Mouse (Mus musculus) cerebellum, postnatal 36 days (tissue): ENCODE results near the gene Slc27a5.
A peak's percentile ranks its signal among the peaks of the same experiment; 100 is the strongest.

Experiments used
- DNase-seq, 2 experiments: peaks; one replicate each; pipeline ENCODE4 v3.0.0; 2021 to 2022; ENCODE audit warnings: mixed read lengths in 2 of 2

The Slc27a5 gene

DNA sequence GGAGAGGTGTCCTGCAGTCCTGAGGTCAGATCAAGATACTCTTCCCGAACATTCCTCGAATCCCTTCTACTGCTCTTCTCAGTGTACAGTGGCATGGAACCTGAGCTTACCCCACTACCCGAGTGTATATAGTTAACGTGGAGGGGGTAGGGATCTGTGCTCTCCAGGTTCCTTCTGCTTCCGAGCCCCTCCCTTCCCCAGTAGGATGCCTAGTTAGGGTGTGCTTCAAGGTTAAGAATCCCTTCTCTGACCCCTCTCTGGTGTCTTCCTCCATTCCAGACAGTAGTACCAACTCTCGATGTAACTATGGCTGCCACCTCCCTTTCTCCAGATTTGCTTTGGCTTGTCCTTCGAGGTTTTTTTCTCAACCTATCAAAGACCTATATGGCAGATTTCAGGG, 17.7 kb downstream of the Slc27a5 start:
- no peak for DNase-seq

DNA sequence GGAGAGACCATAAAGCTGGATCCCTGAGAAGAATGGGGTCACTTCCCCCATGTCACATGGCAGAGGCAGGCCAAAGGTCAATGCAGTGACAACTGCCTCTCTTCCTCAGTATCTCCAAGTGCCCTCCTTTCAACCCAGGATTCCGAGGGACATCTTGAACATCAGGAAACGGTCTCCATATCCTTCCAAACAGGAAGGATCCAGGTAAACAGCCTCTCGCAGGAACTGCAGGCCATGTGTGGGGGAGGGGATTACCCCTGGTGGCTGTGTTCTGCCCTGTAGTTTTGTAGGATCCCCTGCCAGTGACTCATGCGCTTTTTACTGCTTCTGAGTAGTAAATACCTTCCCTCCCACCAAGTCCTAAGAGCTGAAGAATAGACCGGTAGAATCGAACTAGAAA, 18.2 kb downstream of the Slc27a5 start:
- DNase-seq = no peak

DNA sequence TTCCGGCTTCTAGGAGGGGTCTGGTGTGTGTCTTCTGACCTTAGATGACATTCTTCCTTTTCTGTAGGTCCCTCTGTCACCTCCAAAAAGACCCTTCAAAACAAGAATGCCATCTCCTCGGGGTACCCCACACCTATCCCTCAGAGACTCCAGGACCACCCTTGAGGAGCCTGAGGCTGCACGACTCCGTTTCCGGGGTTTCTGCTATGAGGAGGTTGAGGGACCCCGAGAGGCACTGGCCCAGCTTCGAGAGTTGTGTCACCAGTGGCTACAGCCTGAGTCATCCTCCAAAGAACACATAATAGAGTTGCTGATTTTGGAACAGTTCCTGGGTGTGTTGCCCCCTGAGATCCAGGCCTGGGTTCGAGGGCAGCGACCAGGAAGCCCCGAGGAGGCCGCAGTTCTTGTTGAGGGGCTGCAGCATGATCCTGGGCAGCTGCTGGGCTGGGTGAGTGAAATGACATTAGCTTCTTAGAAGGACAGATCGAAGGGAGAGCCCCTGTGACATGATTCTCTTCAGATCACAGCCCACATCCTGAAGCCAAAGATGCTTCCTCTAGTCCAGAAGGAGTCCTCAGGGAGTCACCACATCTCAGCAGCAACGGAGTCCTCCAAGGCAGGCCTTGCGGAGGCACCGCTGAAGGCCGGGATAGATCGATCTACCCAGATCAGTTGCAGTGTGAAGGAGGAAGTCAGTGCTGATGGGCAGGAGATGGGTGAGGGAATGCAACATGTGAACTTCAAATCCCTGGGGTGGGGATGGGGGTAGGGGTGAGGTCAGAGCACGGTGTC, 18.9 kb downstream of the Slc27a5 start:
- no peak for DNase-seq

DNA sequence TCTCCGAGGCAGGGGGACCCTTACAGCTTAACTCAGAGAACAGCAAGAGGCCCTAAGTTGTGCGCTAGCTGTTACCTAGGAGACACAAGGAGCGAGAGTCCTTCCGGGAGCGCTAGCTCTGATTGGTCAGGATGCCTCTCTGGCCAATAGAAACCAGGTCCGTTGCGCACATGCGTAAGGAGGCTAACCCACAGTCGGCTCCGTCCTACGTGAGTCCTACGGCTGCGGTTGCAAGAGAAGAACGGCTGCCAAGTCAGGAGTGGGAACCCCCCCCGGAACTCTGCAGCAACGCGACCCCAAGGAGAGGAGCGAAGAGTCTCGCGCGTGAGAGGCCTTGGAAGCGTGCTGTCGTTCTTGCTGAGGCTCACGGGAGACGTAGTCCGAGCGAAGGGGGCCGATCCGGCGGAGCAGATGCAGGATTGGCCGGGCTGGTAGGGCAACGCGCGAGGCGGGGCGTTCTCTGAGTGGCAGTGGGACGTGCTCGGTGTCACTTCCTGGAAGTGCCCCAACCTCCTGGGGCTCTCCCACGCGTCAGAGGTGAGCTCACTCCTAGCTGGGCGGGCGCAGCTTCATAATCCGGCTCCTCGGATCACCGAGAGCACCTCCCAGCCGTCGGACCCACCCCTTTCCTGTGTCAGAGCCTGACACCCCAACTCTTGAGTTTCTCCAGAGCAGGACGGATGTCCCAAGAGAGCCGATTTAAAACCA, 20.2 kb downstream of the Slc27a5 start, which contains the start of gene Zfp446:
TSS of gene Zfp446 (plus strand) at position 167 of the 708 bp plus-strand sequence.
- peak; percentile 99 for DNase-seq

DNA sequence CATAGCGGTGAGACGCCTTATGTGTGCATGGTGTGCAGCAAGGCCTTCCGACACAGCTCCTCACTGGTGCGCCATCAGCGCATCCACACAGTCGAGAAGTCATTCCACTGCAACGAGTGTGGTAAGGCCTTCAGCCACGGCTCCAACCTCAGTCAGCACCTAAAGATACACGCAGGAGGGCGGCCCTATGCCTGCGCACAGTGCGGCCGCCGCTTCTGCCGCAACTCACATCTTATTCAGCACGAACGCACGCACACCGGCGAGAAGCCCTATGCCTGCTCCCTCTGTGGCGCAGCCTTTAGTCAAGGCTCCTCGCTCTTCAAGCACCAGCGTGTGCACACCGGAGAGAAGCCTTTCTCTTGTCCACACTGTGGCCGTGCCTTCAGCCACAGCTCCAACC, 27.1 kb downstream of the Slc27a5 start:
- no peak for DNase-seq

DNA sequence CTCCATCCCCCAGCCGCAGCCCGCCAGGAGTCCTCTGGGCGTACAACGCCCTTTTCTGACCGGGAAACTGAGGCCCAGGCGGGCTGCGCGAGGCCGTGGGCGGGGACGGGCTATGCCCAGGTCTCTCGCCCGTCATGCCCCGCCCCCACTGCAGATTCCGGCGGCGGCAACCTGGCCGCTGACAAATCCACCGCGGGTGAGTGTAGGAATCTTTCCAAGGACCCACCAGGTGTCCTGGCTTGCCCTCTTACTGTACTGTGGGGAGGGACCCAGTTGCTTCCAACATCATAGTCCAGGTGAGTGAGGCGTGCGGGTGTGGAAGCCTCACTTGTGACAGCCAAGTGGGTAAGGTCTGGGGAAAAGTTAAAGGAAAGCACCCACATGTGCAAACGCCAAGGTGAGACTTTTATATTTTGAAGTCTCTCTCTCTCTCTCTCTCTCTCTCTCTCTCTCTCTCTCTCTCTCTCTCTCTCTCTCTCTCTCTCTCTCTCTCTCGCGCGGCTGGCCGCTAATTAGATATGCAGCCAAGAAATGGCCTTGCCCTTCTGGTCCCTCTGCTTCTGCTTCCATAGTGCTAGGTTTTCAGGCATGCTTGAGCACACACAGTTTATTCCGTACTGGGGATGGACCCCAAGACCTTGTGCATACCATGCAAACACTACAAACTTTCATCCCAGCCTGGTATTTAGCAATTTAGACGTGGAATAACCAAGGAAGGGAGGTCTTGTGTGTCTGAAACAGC, 31.7 kb downstream of the Slc27a5 start:
- peak; percentile 87 to 89 for DNase-seq

DNA sequence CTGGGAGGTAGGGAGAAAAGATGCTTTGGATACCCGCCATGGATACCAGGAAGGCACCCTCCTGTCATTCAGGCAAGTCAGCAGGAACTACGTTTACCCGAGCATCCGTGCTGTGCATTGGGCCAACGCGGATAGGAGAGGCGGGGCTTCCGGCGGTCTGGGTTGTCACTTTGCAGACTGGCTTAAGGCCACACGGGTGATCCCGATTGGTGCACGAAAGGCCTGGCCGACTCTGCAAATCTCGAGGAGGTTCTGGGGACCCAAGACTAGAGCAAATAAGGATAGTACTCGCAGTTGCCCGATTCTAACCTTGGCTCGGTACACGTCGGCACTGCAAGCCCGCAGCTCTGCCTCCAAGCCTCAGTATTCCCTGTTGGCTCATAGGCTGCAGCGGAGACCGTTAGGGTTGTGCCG, 32.3 kb downstream of the Slc27a5 start, which contains the start of gene Zfp324:
TSS of gene Zfp324 (plus strand) at position 161 of the 414 bp plus-strand sequence.
- DNase-seq = peak; percentile 91 to 92

DNA sequence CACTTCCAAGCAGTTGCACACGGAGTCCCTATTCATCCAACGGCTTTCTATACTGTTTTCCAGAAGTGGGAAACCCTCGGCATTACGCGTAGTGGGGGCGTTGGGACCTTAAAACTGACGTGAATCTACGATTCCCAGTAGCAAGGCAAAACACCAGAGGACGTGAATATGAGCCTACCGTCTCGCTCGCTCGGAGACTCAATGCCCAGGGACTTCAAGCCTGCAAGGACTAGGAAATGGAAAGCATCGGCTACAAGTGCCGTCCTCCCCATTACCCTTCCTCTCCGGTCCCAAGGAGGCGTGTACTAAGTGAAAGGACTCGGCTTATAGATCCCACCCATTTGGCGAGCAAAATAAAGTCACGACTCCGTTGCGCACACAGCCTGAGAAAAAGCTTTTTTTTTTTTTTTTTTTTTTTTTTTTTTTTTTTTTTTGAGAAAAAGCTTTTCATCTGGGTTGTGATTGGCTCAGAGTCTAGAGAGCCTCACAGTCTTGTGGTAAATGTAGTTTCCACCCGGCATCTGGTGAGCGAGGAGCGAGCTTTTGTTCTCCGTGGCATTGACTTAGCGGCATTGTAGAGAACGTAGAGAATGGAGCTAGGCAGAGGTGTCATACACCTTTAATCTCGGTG, 36.4 kb downstream of the Slc27a5 start:
- DNase-seq = peak; percentile 29 to 43

DNA sequence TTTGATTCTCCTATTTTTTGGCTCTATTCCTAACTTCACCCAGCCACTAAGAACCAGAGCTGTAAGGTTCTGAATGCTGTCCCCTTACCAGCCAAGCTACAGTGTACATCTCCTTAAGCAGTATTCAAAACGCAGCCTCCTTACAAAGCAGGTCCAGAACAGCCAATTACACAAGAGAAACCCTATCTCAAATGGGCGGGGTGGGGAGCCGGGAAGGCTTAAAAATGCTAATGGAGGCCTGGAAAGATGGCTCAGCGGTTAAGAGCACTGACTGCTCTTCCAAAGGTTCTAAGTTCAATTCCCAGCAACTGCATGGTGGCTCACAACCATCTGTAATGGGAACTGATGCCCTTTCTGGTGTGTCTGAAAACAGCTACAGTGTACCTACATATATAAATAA, 38.3 kb downstream of the Slc27a5 start:
- no peak for DNase-seq

DNA sequence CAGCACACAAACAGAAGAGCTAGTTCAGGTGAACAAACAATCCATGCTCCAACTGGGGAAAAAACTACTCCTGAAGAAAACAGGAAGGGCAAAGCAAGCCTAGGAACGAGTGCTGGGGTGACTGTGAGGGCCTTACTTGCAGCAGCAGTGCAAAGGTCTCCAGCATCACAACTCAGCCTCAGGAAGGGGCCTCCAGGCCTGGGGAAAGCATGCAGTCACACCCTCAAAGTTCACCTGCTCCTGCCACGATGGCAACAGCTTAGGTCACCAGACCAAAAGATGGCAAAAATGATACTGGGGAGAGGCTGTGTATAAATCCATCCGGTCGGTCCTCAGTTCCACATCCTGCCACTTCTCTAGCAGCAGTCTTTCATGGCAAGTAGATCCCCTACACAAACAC, 39.0 kb downstream of the Slc27a5 start:
- DNase-seq = no peak

DNA sequence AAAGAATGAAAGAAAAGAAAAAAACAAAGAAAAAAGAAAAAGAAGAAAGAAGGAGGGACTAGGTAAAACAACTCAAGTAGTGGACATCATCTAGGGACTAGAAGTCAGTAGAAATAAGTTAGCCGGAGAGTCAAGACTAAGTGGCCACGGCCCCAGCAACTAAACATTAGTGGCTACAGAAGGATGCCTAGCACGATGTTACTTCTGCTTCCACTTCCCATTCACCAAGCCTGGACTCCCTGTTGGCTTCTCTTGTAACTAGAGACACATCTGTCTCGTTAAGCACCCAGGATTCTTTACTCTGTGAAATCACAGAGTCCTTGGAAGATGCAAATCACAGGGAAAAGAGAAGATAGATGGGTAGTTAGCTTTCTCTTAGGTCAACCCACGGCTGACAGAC, 40.5 kb downstream of the Slc27a5 start:
- DNase-seq = no peak

DNA sequence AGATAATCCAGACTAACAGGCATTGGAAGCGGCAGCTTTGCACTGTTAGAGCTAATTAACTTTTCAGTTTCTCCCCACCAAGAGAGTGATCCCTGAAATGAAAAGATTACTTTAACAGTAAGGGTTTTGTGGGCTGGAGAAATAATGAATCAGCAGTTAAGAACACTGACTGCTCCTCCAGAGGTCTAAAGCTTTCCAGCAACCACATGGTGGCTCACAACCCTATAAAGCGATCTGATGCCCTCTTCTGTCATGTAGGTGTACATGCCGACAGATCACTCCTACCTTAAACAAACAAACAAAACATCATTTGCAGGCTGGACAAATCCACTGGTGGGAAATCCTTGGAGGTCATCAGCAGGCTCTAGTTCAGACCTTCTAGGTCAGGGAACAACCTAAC, 43.1 kb downstream of the Slc27a5 start:
- no peak for DNase-seq

DNA sequence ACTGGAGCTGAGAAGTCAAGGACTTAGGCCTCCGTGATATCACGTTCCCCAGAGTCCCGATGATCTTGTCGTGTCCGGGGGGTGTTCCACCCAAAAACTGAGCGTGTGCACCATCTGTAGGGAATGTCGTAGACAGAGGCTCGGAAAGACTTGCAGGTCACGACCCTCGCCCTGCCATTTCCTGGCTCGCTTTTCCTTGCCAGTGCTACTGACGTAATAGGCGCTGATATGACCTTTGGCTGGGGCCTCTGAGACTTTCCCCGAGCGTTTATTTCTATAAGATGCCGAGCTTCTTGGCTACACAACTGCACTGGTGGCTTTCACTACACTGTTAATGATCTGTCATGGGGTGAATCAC, 48.1 kb downstream of the Slc27a5 start:
- no peak for DNase-seq

DNA sequence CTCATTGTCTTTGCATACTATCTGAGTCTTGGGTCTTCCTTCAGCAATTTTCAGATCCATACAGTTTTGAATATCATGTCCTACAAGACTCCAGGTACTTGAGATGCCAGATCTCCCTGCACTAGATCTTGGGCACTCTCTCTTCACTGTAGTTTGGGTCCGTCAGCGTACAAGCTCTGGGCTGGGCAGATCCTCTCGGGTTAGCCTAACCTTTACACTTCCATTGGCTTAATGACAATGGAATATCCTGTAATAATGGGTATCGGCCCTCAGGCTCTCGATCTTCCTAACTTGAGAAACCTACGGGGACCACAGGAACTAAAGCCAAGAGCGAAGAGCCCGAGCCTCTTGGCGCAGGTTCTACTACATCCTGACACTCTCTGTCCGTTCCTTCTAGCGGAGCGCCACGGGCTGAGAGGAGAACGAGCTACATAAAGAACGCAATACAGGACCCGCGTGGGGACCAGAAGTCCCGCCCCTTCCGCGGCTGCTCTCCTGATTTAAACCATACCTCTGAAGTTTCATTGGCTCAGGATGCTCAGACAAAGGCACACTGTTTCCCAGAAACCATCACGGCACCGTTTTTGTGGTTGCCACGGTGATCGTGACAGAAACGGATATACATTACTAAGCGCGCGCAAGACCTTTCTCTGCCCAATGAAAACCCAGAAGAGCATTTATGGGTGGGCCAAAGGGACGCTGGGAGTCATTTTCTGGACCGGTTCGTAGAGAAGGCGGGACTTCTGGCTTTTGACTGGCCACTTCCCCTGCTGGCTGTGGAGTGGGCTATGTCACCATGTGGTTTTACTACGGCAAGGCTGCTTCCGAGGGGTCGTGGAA, 48.7 kb downstream of the Slc27a5 start:
- DNase-seq = peak; percentile 91 to 96

DNA sequence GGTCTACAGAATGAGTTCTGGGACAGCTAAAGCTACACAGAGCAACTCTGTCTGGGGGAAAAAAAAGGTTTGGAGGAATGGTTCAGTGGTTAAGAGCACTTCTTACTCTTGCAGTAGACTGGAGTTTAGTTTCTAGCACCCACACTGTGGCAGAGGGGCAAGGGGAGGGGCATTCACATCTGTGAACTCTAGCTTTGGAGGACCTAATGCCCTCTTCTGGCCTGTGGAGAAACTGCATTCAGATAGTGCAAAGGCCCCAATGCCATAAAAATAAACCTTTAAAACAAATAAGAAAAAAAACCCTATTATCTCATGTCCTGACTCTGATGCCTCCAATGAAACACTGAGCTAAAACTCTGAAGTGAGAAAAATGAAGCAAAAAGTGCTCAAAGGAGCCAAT, 54.5 kb downstream of the Slc27a5 start:
- no peak for DNase-seq

DNA sequence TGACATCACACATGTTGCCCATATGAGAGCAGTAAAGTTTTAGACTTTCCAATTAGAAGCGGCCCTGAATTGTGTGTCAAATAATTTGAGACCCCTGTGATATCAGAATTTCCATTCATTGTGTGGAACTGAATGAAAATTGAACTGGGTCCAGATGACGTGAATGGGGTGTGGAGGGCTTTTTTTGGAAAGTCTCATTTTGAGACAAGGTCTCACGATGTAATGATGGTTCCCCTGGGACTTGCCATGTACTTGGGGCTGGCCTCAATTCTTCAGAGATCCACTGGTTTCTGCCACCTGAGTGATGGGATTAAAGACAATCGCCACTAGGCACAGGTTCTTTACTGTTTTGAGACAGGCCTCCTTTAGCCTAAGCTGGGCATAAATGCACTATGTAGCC, 57.4 kb downstream of the Slc27a5 start:
- no peak for DNase-seq
